Mouse (Mus musculus): Measurements from ENCODE around the gene Cyld.

GRCm38 (mm10) chr8:88680566-88680965 lies 16.3 kb upstream of the Cyld start:
- TF ChIP-seq CTCF (IDR thresholded peaks at IDR 0.05; ENCODE audit: low read depth, low read length) = no peak
- no peak for TF ChIP-seq POLR2AphosphoS5 (IDR thresholded peaks at IDR 0.05; ENCODE audit: insufficient replicate concordance, low read depth, low read length)

Data from G1E (cell line).